Mouse (Mus musculus) adrenal gland, postnatal 36 days (tissue): Measurements from ENCODE around the gene Yod1. TPM values are rescaled to one million over a fixed set of nuclear protein-coding genes. Genes with fewer than 3 reads are reported as not detected.

ENCODE experiments used
- DNase-seq, 2 experiments: peaks; one replicate each; pipeline ENCODE4 v3.0.0; 2021; ENCODE audit warnings: mixed read lengths in 1 of 2
- total RNA-seq, 2 experiments: library from RNA; stranded (reverse); gene quantifications; 2 replicates each; pipeline ENCODE4 v1.2.3; 2021

Yod1 gene
- total RNA-seq, 2 experiments from 2014 or later, result 7.7 to 18.8 TPM

DNA sequence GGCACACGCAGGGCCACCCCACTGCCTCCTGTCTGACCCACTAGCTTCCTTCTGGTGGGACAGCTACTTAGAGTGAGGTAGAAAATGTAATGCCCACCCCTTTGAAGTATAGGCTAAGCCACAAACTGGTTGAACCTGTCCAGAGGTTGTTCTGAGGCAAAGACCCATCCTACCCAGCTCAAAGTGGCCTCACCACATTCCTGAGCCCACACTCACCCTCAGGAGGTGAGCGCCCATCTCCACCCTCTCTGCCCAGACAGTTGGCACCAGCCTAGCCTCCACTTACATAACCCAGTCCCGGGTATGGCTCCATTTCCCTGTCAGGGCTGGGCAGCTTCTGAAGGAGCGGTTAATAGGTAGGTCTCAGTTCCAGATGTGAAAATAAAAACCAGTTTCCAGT lies 53.4 kb downstream of the Yod1 start:
- no peak for DNase-seq

DNA sequence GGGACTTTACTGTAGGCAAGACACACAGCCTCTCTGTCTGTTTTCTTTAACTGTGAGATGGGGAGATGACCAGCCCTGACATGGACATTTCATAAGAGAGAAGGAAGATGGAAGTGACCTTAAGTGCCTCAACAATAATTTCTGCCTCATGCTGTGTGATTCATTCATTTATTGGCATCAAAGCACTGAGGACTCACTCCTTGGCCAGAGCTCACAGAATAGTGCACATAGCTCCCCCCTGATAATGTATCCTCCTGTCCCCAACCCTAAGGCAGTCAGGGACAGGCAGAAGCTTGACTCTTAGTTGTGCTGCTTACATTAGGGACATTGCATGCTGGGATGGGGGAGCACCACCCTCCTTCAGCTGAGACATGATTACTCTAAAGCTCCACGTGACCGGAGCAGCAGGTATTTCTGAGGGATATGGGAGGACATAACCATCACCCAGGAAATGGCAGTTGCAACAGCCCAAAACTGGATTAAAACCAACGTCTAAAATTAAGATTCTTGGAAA lies 53.9 kb downstream of the Yod1 start:
- peak; percentile 24 to 25 for DNase-seq

Other genes starting within 250 kb of the Yod1 start
- not detected for gene Zp3r, start 87.7 kb upstream of the Yod1 start, total RNA-seq
- under 1 TPM in 1 of 2 experiments, not detected in 1; 0.46 TPM for gene C4bp, start 55.7 kb upstream of the Yod1 start, total RNA-seq
- not detected for gene Gm29427, start 1.5 kb upstream of the Yod1 start, total RNA-seq
- gene Pfkfb2, start 11.9 kb downstream of the Yod1 start, total RNA-seq, result 10 to 100 TPM; 27.2 to 48.8 TPM
- 10 to 100 TPM in 1 of 2 experiments, 1 to 10 TPM in 1; 2.7 to 13.1 TPM for gene AA986860, start 14.6 kb downstream of the Yod1 start, total RNA-seq
- not detected for gene Fcamr, start 83.6 kb downstream of the Yod1 start, total RNA-seq
- under 1 TPM; 0.16 to 0.20 TPM for gene Pigr, start 109.4 kb downstream of the Yod1 start, total RNA-seq
- not detected for gene Fcmr, start 148.3 kb downstream of the Yod1 start, total RNA-seq
- gene Il24, start 170.1 kb downstream of the Yod1 start, total RNA-seq, result not detected
- gene Il20, start 194.1 kb downstream of the Yod1 start, total RNA-seq, result not detected
- not detected for gene Il19, start 222.8 kb downstream of the Yod1 start, total RNA-seq